Comparison of ENCODE assay signal across 8 mouse cellular contexts in genomic region chr3:96277800-96278624, GRCm38 (mm10). TPM values are rescaled to one million over a fixed set of nuclear protein-coding genes. Genes with fewer than 3 reads are reported as not detected.
DNase-seq lines count a peak whose midpoint lies in the region; ATAC-seq and TF ChIP-seq lines count a peak whose summit lies in the region.

No protein-coding gene starts in this region.

- peak overlapping the region; percentile 68 for H3K9ac ChIP-seq in ES-Bruce4 (ENCODE audit: low read depth, poor library complexity, severe bottlenecking)
- peak overlapping the region; percentile 66 for H3K9ac ChIP-seq in forebrain, embryonic 12.5 days
- H3K9ac ChIP-seq in heart, postnatal 0 days (replicated peaks; ENCODE audit: low read depth, low read length): peak overlapping the region; percentile 39; the same call in 1 of the 2 replicates
- peak overlapping the region; percentile 81 for H3K9ac ChIP-seq in liver, embryonic 15.5 days
- H3K9ac ChIP-seq in neural tube, embryonic 11.5 days (ENCODE audit: low read length): peak overlapping the region; percentile 64
- H3K9ac ChIP-seq in stomach, postnatal 0 days (ENCODE audit: low read length): peak overlapping the region; percentile 66

- no peaks in the 10 kb centered on the region for H3K36me3 ChIP-seq in ES-Bruce4 (ENCODE audit: control insufficient read depth, insufficient read depth, low read length, poor library complexity, severe bottlenecking)
- no peaks in the 10 kb centered on the region for H3K36me3 ChIP-seq in forebrain, embryonic 12.5 days (replicated peaks)
- H3K36me3 ChIP-seq in heart, postnatal 0 days (replicated peaks; ENCODE audit: control insufficient read depth, insufficient read depth, low read length): no peaks in the 10 kb centered on the region
- H3K36me3 ChIP-seq in liver, embryonic 15.5 days (replicated peaks): no peaks in the 10 kb centered on the region
- no peaks in the 10 kb centered on the region for H3K36me3 ChIP-seq in neural tube, embryonic 11.5 days (ENCODE audit: control insufficient read depth, insufficient read depth, low read length)
- no peaks in the 10 kb centered on the region for H3K36me3 ChIP-seq in stomach, postnatal 0 days (ENCODE audit: control insufficient read depth, insufficient read depth, low read length)

- no peak for TF ChIP-seq EP300 in ES-Bruce4 (IDR thresholded peaks at IDR 0.05; ENCODE audit: insufficient read depth, low read depth, low read length)
- no peak for TF ChIP-seq EP300 in heart, postnatal 0 days (IDR thresholded peaks at IDR 0.05; ENCODE audit: low read depth)
- TF ChIP-seq EP300 in stomach, postnatal 0 days (optimal IDR thresholded peaks at IDR 0.05): no peak

- H3K9me3 ChIP-seq in ES-Bruce4 (replicated peaks; ENCODE audit: control insufficient read depth, insufficient read depth, low read length, poor library complexity, severe bottlenecking): no peaks in the 10 kb centered on the region
- no peaks in the 10 kb centered on the region for H3K9me3 ChIP-seq in forebrain, embryonic 12.5 days
- no peaks in the 10 kb centered on the region for H3K9me3 ChIP-seq in heart, postnatal 0 days (replicated peaks; ENCODE audit: control insufficient read depth, low read length)
- no peaks in the 10 kb centered on the region for H3K9me3 ChIP-seq in liver, embryonic 15.5 days (replicated peaks)
- H3K9me3 ChIP-seq in neural tube, embryonic 11.5 days (ENCODE audit: control insufficient read depth, low read length): no peaks in the 10 kb centered on the region
- H3K9me3 ChIP-seq in stomach, postnatal 0 days (ENCODE audit: control insufficient read depth, low read length): no peaks in the 10 kb centered on the region

- H3K4me3 ChIP-seq in ES-Bruce4 (ENCODE audit: low read depth, low read length): peak overlapping the region; percentile 83
- H3K4me3 ChIP-seq in forebrain, embryonic 12.5 days (replicated peaks): peak overlapping the region; percentile 47
- H3K4me3 ChIP-seq in heart, postnatal 0 days (ENCODE audit: low read depth, low read length): peak overlapping the region; percentile 52
- H3K4me3 ChIP-seq in liver, embryonic 15.5 days (replicated peaks): peak overlapping the region; percentile 65
- H3K4me3 ChIP-seq in neural tube, embryonic 11.5 days (ENCODE audit: low read depth, low read length): peak overlapping the region; percentile 44
- peak overlapping the region; percentile 42 for H3K4me3 ChIP-seq in stomach, postnatal 0 days (ENCODE audit: low read depth, low read length)

- peak; percentile 79 for DNase-seq in c-Kit-positive CD71-positive TER-119-positive erythroid progenitor cells, embryonic 14.5 days (ENCODE audit: low spot score)
- DNase-seq in heart, postnatal 0 days (ENCODE audit: low spot score): peak; percentile 85
- peak; percentile 82 to 90 for DNase-seq in kidney, postnatal 36 days
- DNase-seq in neural tube, embryonic 11.5 days (ENCODE audit: low spot score): peak; percentile 93
- peak; percentile 91 for DNase-seq in stomach, postnatal 0 days (ENCODE audit: low spot score)

- under 1% methylated on average over 49 of the region's 49 CpGs for WGBS in forebrain, embryonic 12.5 days
- under 1% methylated on average over 49 of the region's 49 CpGs for WGBS in heart, postnatal 0 days
- WGBS in liver, embryonic 15.5 days (ENCODE audit: insufficient replicate concordance): under 1% methylated on average over 49 of the region's 49 CpGs
- WGBS in neural tube, embryonic 11.5 days: under 1% methylated on average over 49 of the region's 49 CpGs
- WGBS in stomach, postnatal 0 days: under 1% methylated on average over 49 of the region's 49 CpGs

- H3K27ac ChIP-seq in ES-Bruce4 (ENCODE audit: insufficient read depth, low read length): peak overlapping the region; percentile 67
- H3K27ac ChIP-seq in forebrain, embryonic 12.5 days: peak overlapping the region; percentile 93
- peak overlapping the region; percentile 72; the same call in 1 of the 2 replicates for H3K27ac ChIP-seq in heart, postnatal 0 days (ENCODE audit: low read depth)
- peak overlapping the region; percentile 84 for H3K27ac ChIP-seq in liver, embryonic 15.5 days (replicated peaks)
- peak overlapping the region; percentile 82; the same call in 1 of the 2 replicates for H3K27ac ChIP-seq in neural tube, embryonic 11.5 days (ENCODE audit: low read depth, low read length)
- H3K27ac ChIP-seq in stomach, postnatal 0 days (replicated peaks): peak overlapping the region; percentile 77

- peak; percentile 97 for ATAC-seq in forebrain, embryonic 12.5 days (ENCODE audit: low FRiP score)
- peak; percentile 91 for ATAC-seq in heart, postnatal 0 days (ENCODE audit: insufficient read depth, low read depth)
- ATAC-seq in liver, embryonic 15.5 days (ENCODE audit: insufficient read depth): peak; percentile 90
- ATAC-seq in neural tube, embryonic 11.5 days (ENCODE audit: insufficient read depth, low FRiP score, low TSS enrichment): peak; percentile 93
- ATAC-seq in stomach, postnatal 0 days (ENCODE audit: low FRiP score, low TSS enrichment): peak; percentile 94

- peak overlapping the region; percentile 62 for H3K4me2 ChIP-seq in forebrain, embryonic 12.5 days
- H3K4me2 ChIP-seq in heart, postnatal 0 days (ENCODE audit: low read depth, low read length): peak overlapping the region; percentile 75
- peak overlapping the region; percentile 93 for H3K4me2 ChIP-seq in liver, embryonic 15.5 days
- H3K4me2 ChIP-seq in neural tube, embryonic 11.5 days (ENCODE audit: low read depth): peak overlapping the region; percentile 81
- peak overlapping the region; percentile 65 for H3K4me2 ChIP-seq in stomach, postnatal 0 days (replicated peaks; ENCODE audit: low read depth)

- peak; percentile 84 for TF ChIP-seq CTCF in ES-Bruce4 (IDR thresholded peaks at IDR 0.05; ENCODE audit: low read depth, low read length)
- TF ChIP-seq CTCF in heart, postnatal 0 days (IDR thresholded peaks at IDR 0.05; ENCODE audit: low read depth): peak; percentile 76
- TF ChIP-seq CTCF in stomach, postnatal 0 days (IDR thresholded peaks at IDR 0.05; ENCODE audit: low read depth): peak; percentile 82

- H3K27me3 ChIP-seq in ES-Bruce4 (ENCODE audit: control insufficient read depth, insufficient read depth, low read length, poor library complexity, severe bottlenecking): no peaks in the 10 kb centered on the region
- H3K27me3 ChIP-seq in forebrain, embryonic 12.5 days: peaks cover 21% of the 10 kb centered on the region; the same call in 1 of the 2 replicates
- H3K27me3 ChIP-seq in heart, postnatal 0 days (ENCODE audit: control insufficient read depth, insufficient read depth, low read length): 0 out of 2 replicates have a peak, but pooled peaks cover under 1% of the 10 kb centered on the region
- H3K27me3 ChIP-seq in liver, embryonic 15.5 days: peaks cover 26% of the 10 kb centered on the region
- H3K27me3 ChIP-seq in neural tube, embryonic 11.5 days (ENCODE audit: control insufficient read depth, insufficient read depth, low read length): no peaks in the 10 kb centered on the region
- no peaks in the 10 kb centered on the region for H3K27me3 ChIP-seq in stomach, postnatal 0 days (ENCODE audit: control insufficient read depth, insufficient read depth, low read length)

- no peaks in the 10 kb centered on the region for H3K4me1 ChIP-seq in ES-Bruce4 (ENCODE audit: control insufficient read depth, insufficient read depth, low read length)
- peaks cover 10% of the 10 kb centered on the region for H3K4me1 ChIP-seq in forebrain, embryonic 12.5 days
- no peaks in the 10 kb centered on the region for H3K4me1 ChIP-seq in heart, postnatal 0 days (ENCODE audit: control insufficient read depth, insufficient read depth)
- peaks cover 26% of the 10 kb centered on the region for H3K4me1 ChIP-seq in liver, embryonic 15.5 days (replicated peaks)
- H3K4me1 ChIP-seq in neural tube, embryonic 11.5 days (ENCODE audit: control insufficient read depth, insufficient read depth, low read length): no peaks in the 10 kb centered on the region
- H3K4me1 ChIP-seq in stomach, postnatal 0 days (replicated peaks; ENCODE audit: control insufficient read depth, insufficient read depth): no peaks in the 10 kb centered on the region

- peak; percentile 70 for TF ChIP-seq POLR2A in ES-Bruce4 (IDR thresholded peaks at IDR 0.05; ENCODE audit: insufficient read depth, low read length)

RNA-seq across cellular contexts. Expression of gene Hist2h2bb, which starts 8.5 kb away (rescaled TPM):
- 33.9 and 35.8 TPM in 2 replicates for polyA plus RNA-seq in ES-Bruce4 (2011; ENCODE audit: insufficient read depth, insufficient read length, low read depth, missing spikeins)
- 22.9 and 28.6 TPM in 2 replicates for polyA plus RNA-seq in forebrain, embryonic 12.5 days (2016; fragmentation: Nextera tagmentation; extraction: Ambion mirVana)
- 225 and 283 TPM in 2 replicates for total RNA-seq in heart, postnatal 0 days (2014; rRNA removed; ENCODE audit: low replicate concordance)
- polyA plus RNA-seq in heart, postnatal 0 days (2015; fragmentation: Nextera tagmentation; extraction: Ambion mirVana): 0.59 and 1.7 TPM in 2 replicates
- 19.4 and 24.6 TPM in 2 replicates for polyA plus RNA-seq in liver, embryonic 15.5 days (2015; fragmentation: Nextera tagmentation; extraction: Ambion mirVana)
- 17.3 and 22.2 TPM in 2 replicates for polyA plus RNA-seq in neural tube, embryonic 11.5 days (2014; fragmentation: Nextera tagmentation; extraction: Ambion mirVana)
- 3.8 and 5.5 TPM in 2 replicates for polyA plus RNA-seq in stomach, postnatal 0 days (2015; fragmentation: Nextera tagmentation; extraction: Ambion mirVana)

RNA-seq across cellular contexts. Expression of gene Hist2h3b, which starts 9.6 kb away (rescaled TPM):
- polyA plus RNA-seq in ES-Bruce4 (2011; ENCODE audit: insufficient read depth, insufficient read length, low read depth, missing spikeins): 7.7 and 11.1 TPM in 2 replicates
- 94.8 and 111 TPM in 2 replicates for polyA plus RNA-seq in forebrain, embryonic 12.5 days (2016; fragmentation: Nextera tagmentation; extraction: Ambion mirVana)
- total RNA-seq in heart, postnatal 0 days (2014; rRNA removed; ENCODE audit: low replicate concordance): 1,066 and 1,627 TPM in 2 replicates
- polyA plus RNA-seq in heart, postnatal 0 days (2015; fragmentation: Nextera tagmentation; extraction: Ambion mirVana): 13.1 and 16.2 TPM in 2 replicates
- polyA plus RNA-seq in liver, embryonic 15.5 days (2015; fragmentation: Nextera tagmentation; extraction: Ambion mirVana): 78.7 and 99.7 TPM in 2 replicates
- polyA plus RNA-seq in neural tube, embryonic 11.5 days (2014; fragmentation: Nextera tagmentation; extraction: Ambion mirVana): 55.7 and 56.1 TPM in 2 replicates
- 16.4 and 34.4 TPM in 2 replicates for polyA plus RNA-seq in stomach, postnatal 0 days (2015; fragmentation: Nextera tagmentation; extraction: Ambion mirVana)

RNA-seq across cellular contexts. Expression of gene Hist2h4, which starts 14.9 kb away (rescaled TPM):
- polyA plus RNA-seq in ES-Bruce4 (2011; ENCODE audit: insufficient read depth, insufficient read length, low read depth, missing spikeins): 3.6 and 4.0 TPM in 2 replicates
- 16.1 and 19.5 TPM in 2 replicates for polyA plus RNA-seq in forebrain, embryonic 12.5 days (2016; fragmentation: Nextera tagmentation; extraction: Ambion mirVana)
- 129 and 135 TPM in 2 replicates for total RNA-seq in heart, postnatal 0 days (2014; rRNA removed; ENCODE audit: low replicate concordance)
- polyA plus RNA-seq in heart, postnatal 0 days (2015; fragmentation: Nextera tagmentation; extraction: Ambion mirVana): 5.4 and 5.9 TPM in 2 replicates
- 29.3 and 32.9 TPM in 2 replicates for polyA plus RNA-seq in liver, embryonic 15.5 days (2015; fragmentation: Nextera tagmentation; extraction: Ambion mirVana)
- 5.8 and 5.9 TPM in 2 replicates for polyA plus RNA-seq in neural tube, embryonic 11.5 days (2014; fragmentation: Nextera tagmentation; extraction: Ambion mirVana)
- polyA plus RNA-seq in stomach, postnatal 0 days (2015; fragmentation: Nextera tagmentation; extraction: Ambion mirVana): 5.4 and 9.8 TPM in 2 replicates

RNA-seq across cellular contexts. Expression of gene Fcgr1, which starts 15.8 kb away (rescaled TPM):
- polyA plus RNA-seq in ES-Bruce4 (2011; ENCODE audit: insufficient read depth, insufficient read length, low read depth, missing spikeins): not detected in 2 replicates
- polyA plus RNA-seq in forebrain, embryonic 12.5 days (2016; fragmentation: Nextera tagmentation; extraction: Ambion mirVana): 0.54 and 0.56 TPM in 2 replicates
- total RNA-seq in heart, postnatal 0 days (2014; rRNA removed; ENCODE audit: low replicate concordance): 1.1 and 3.0 TPM in 2 replicates
- 1.2 and 1.5 TPM in 2 replicates for polyA plus RNA-seq in heart, postnatal 0 days (2015; fragmentation: Nextera tagmentation; extraction: Ambion mirVana)
- polyA plus RNA-seq in liver, embryonic 15.5 days (2015; fragmentation: Nextera tagmentation; extraction: Ambion mirVana): 4.4 and 4.7 TPM in 2 replicates
- 0.80 and 2.5 TPM in 2 replicates for polyA plus RNA-seq in neural tube, embryonic 11.5 days (2014; fragmentation: Nextera tagmentation; extraction: Ambion mirVana)
- polyA plus RNA-seq in stomach, postnatal 0 days (2015; fragmentation: Nextera tagmentation; extraction: Ambion mirVana): 2.5 and 3.8 TPM in 2 replicates

RNA-seq across cellular contexts. Expression of gene Hist2h3c1, which starts 31.5 kb away (rescaled TPM):
- 1.3 and 3.0 TPM in 2 replicates for polyA plus RNA-seq in ES-Bruce4 (2011; ENCODE audit: insufficient read depth, insufficient read length, low read depth, missing spikeins)
- not detected in 2 replicates for polyA plus RNA-seq in forebrain, embryonic 12.5 days (2016; fragmentation: Nextera tagmentation; extraction: Ambion mirVana)
- not detected in 2 replicates for total RNA-seq in heart, postnatal 0 days (2014; rRNA removed; ENCODE audit: low replicate concordance)
- polyA plus RNA-seq in heart, postnatal 0 days (2015; fragmentation: Nextera tagmentation; extraction: Ambion mirVana): 0.19 and 0.41 TPM in 2 replicates
- 2.5 and 3.2 TPM in 2 replicates for polyA plus RNA-seq in liver, embryonic 15.5 days (2015; fragmentation: Nextera tagmentation; extraction: Ambion mirVana)
- 0.42 TPM in 1 of 2 replicates, not detected in the other for polyA plus RNA-seq in neural tube, embryonic 11.5 days (2014; fragmentation: Nextera tagmentation; extraction: Ambion mirVana)
- 0.44 and 1.2 TPM in 2 replicates for polyA plus RNA-seq in stomach, postnatal 0 days (2015; fragmentation: Nextera tagmentation; extraction: Ambion mirVana)

Comparison
In these comparisons a context has a peak if more than half of its experiments do, and no peak if none do; other contexts are left out.
1. Peak in every context shown above with its lines: DNase-seq, ATAC-seq, H3K4me3 ChIP-seq and H3K27ac ChIP-seq.